Mouse (Mus musculus) layer of hippocampus, adult 18-20 months (tissue): ENCODE results near the gene Pusl1. TPM values are rescaled to one million over a fixed set of nuclear protein-coding genes. Genes with fewer than 3 reads are reported as not detected.

Experiments
- DNase-seq, 2 experiments: peaks; one replicate each; pipeline ENCODE4 v3.0.0; 2022; ENCODE audit warnings: low spot score in 2 of 2
- total RNA-seq, 2 experiments: library from RNA; stranded (reverse); gene quantifications; 2 replicates each; pipeline ENCODE4 v1.2.3; 2021

Gene Pusl1
- total RNA-seq, 2 experiments from 2014 or later: 45.8 to 54.9 TPM

GRCm38 (mm10) chr4:155888181-155888580, 3.4 kb downstream of the Pusl1 start:
- no peak for DNase-seq

GRCm38 (mm10) chr4:155887674-155888073, 3.9 kb downstream of the Pusl1 start:
- no peak for DNase-seq

GRCm38 (mm10) chr4:155886330-155886729, 5.3 kb downstream of the Pusl1 start:
- no peak for DNase-seq

GRCm38 (mm10) chr4:155883587-155883986, 8.0 kb downstream of the Pusl1 start:
- DNase-seq: no peak

- no peak for DNase-seq
These were observed 20.2 kb downstream of the Pusl1 start for GRCm38 (mm10) chr4:155871404-155871803.

- peak; percentile 96 to 97 for DNase-seq
These were observed 22.1 kb downstream of the Pusl1 start, which contains the start of the genes Cptp and Ints11 for GRCm38 (mm10) chr4:155869317-155870033. TSS of gene Cptp (minus strand) at chr4:155869440. TSS of gene Ints11 (plus strand) at chr4:155869546.

GRCm38 (mm10) chr4:155868614-155869298, 22.8 kb downstream of the Pusl1 start:
- no peak for DNase-seq

- no peak for DNase-seq
These were observed 28.6 kb downstream of the Pusl1 start, which contains the start of gene Tas1r3 for GRCm38 (mm10) chr4:155863001-155863400. TSS of gene Tas1r3 (minus strand) at chr4:155863362.

GRCm38 (mm10) chr4:155861787-155862186, 29.8 kb downstream of the Pusl1 start:
- no peak for DNase-seq

- no peak for DNase-seq
These were observed 32.3 kb downstream of the Pusl1 start for GRCm38 (mm10) chr4:155859318-155859717.

GRCm38 (mm10) chr4:155856881-155857280, 34.7 kb downstream of the Pusl1 start:
- DNase-seq: no peak

GRCm38 (mm10) chr4:155856071-155856470, 35.5 kb downstream of the Pusl1 start:
- DNase-seq: no peak

GRCm38 (mm10) chr4:155854991-155855390, 36.6 kb downstream of the Pusl1 start:
- no peak for DNase-seq

GRCm38 (mm10) chr4:155853421-155853820, 38.2 kb downstream of the Pusl1 start:
- no peak for DNase-seq

GRCm38 (mm10) chr4:155851951-155852411, 39.6 kb downstream of the Pusl1 start:
- no peak for DNase-seq

GRCm38 (mm10) chr4:155851368-155851767, 40.2 kb downstream of the Pusl1 start:
- DNase-seq: no peak

GRCm38 (mm10) chr4:155849792-155850451, 41.7 kb downstream of the Pusl1 start:
- DNase-seq: no peak

- no peak for DNase-seq
These were observed 42.2 kb downstream of the Pusl1 start for GRCm38 (mm10) chr4:155849391-155849790.

- DNase-seq: no peak
These were observed 43.0 kb downstream of the Pusl1 start for GRCm38 (mm10) chr4:155848434-155849095.

GRCm38 (mm10) chr4:155847591-155848352, 43.8 kb downstream of the Pusl1 start:
- no peak for DNase-seq
